Mouse (Mus musculus) liver, postnatal 0 days (tissue): ENCODE results near the gene Irf2bp2. TPM values are rescaled to one million over a fixed set of nuclear protein-coding genes. Genes with fewer than 3 reads are reported as not detected.
A peak's percentile ranks its signal among the peaks of the same experiment; 100 is the strongest.
"Not testable (repeated sequence)": the region's sequence is repeated elsewhere in the genome, so short reads cannot be mapped to it uniquely, and the experiment has no call there.

Source experiments
- ATAC-seq: fragments of 200-750 bp; cut with Nextera tagmentation; 2 replicates; pipeline ENCODE4 v1.8.0; 2017; ENCODE audit warnings: mild to moderate bottlenecking, moderate library complexity
- DNase-seq: peaks from one replicate; pipeline ENCODE4 v3.0.0-alpha.2; 2016
- H3K27ac ChIP-seq: fragments of 300-500 bp; sonication (generic); 2 replicates; pipeline ENCODE4 v1.5.1; 2014; ENCODE audit warnings: antibody characterized with exemption, moderate library complexity, mild to moderate bottlenecking, low read depth
- H3K27me3 ChIP-seq: fragments of 300-500 bp; sonication (generic); 2 replicates; pipeline ENCODE4 v1.6.1; 2014; ENCODE audit warnings: low read length, control low read depth, mixed read lengths; ENCODE audit not compliant: insufficient read depth
- H3K36me3 ChIP-seq: fragments of 300-500 bp; sonication (generic); replicated peaks from 2 replicates; pipeline ENCODE4 v1.6.1; 2014; ENCODE audit warnings: mild to moderate bottlenecking, control low read depth, low read length, moderate library complexity, mixed read lengths; ENCODE audit not compliant: insufficient read depth
- H3K4me1 ChIP-seq: fragments of 300-500 bp; sonication (generic); 2 replicates; pipeline ENCODE4 v1.6.1; 2014; ENCODE audit warnings: antibody characterized with exemption, mild to moderate bottlenecking, control low read depth; ENCODE audit not compliant: insufficient read depth
- H3K4me2 ChIP-seq: fragments of 300-500 bp; sonication (generic); 2 replicates; pipeline ENCODE4 v1.6.1; 2014; ENCODE audit warnings: low read depth, mild to moderate bottlenecking, low read length, moderate library complexity, mixed read lengths
- H3K4me3 ChIP-seq: fragments of 300-500 bp; sonication (generic); 2 replicates; pipeline ENCODE4 v1.5.1; 2014; ENCODE audit warnings: low read depth, low read length
- H3K9ac ChIP-seq: fragments of 300-500 bp; sonication (generic); replicated peaks from 2 replicates; pipeline ENCODE4 v1.6.1; 2014; ENCODE audit warnings: mild to moderate bottlenecking, moderate library complexity
- H3K9me3 ChIP-seq: fragments of 300-500 bp; sonication (generic); 2 replicates; pipeline ENCODE4 v1.6.1; 2016; ENCODE audit warnings: mild to moderate bottlenecking, control low read depth, low read length, mixed read lengths
- CTCF ChIP-seq: sonication (generic); IDR thresholded peaks from 2 replicates; pipeline ENCODE4 v1.5.1; 2016; ENCODE audit warnings: antibody characterized with exemption, low read depth
- EP300 ChIP-seq: IDR thresholded peaks from 2 replicates; pipeline ENCODE4 v1.6.1; 2016; ENCODE audit warnings: antibody characterized with exemption, low read depth, mild to moderate bottlenecking
- WGBS: fragments of 180-500 bp; shearing (Covaris S2); extraction: QIAGEN DNeasy Blood & Tissue Kit; methylation state at CpG from one replicate; pipeline ENCODE4 v1.1.7; 2014; ENCODE audit not compliant: insufficient replicate concordance; 5-methylcytosine and 5-hydroxymethylcytosine counted together
- polyA plus RNA-seq: library from polyadenylated mRNA; unstranded; fragments of >200 nt; fragmentation: Nextera tagmentation; extraction: Ambion mirVana; gene quantifications from 2 replicates; pipeline ENCODE4 v1.2.1, GENCODE M21; 2015

The Irf2bp2 gene
- polyA plus RNA-seq, 1 experiment from 2014 or later: 6.2 TPM

DNA sequence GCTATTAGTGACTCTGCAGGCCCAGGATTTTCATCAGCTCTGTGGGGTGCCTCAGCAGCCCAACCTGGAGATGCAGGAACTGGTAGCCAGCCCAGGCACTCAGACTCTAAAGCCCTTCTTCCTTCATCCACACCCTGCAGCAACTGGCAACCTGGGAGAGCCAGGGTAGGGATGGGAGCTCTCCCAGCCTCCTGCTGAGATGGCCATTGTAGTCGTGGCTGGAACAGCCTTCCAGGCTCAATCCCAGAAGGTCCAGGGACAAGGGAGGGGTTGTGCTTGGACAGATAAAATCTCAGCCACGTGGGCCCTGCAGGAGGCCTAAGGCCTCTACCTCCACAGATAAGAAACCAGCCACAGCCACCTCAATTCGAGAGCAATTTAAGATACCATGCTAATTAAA, 16.9 kb upstream of the Irf2bp2 start:
- no peaks in the 10 kb centered on the region for H3K36me3 ChIP-seq
- peaks cover 29% of the 10 kb centered on the region for H3K4me1 ChIP-seq
- H3K9ac ChIP-seq: no peak overlapping the region
- no peak overlapping the region for H3K4me3 ChIP-seq
- H3K9me3 ChIP-seq: no peaks in the 10 kb centered on the region
- no peaks in the 10 kb centered on the region for H3K27me3 ChIP-seq
- no peak for DNase-seq
- ATAC-seq: no peak
- H3K27ac ChIP-seq: no peak overlapping the region; the same call in 1 of the 2 replicates
- no peak for TF ChIP-seq EP300
- TF ChIP-seq CTCF: no peak
- H3K4me2 ChIP-seq: no peak overlapping the region
- WGBS: 27% methylated on average over 3 of the region's 3 CpGs

DNA sequence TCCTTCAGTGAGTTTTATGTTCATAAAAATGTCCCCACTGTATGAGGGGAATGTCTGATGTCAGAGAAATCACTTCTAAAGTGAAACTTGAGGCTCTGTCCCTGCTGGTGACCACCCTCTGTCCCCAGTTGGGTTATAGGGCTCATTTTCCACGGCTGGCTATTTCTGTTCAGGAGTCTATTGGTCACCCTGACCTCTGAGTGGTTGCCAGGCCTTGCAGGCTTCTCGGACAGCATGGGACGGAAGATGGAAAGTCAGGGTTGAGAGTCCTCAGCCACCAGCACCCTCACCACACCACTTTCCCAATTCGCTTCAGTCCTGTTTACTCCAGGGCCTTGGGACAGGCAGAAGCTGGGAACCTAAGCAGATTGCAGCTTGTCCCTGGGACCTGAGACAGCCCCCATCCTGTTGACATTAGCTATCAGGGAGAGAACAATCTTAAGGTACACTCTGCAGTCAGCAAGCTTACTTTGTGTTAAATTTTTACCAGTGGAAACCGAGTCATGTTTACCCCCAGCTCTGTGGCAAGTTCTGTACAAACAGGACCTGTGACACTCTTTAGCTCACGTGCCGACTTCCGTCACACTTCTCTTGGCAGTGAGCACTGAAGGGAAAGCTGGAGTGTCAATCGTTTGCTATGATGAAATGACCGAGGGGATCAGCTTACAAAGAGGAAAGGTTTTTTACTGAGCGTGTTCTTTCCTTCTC, 15.9 kb upstream of the Irf2bp2 start:
- Histone ChIP-seq H3K27me3 (no peaks in the 10 kb centered on the region), H3K4me2 (no peak overlapping the region), H3K9ac (no peak overlapping the region), H3K4me1 (peaks cover 19% of the 10 kb centered on the region), H3K9me3 (no peaks in the 10 kb centered on the region), H3K4me3 (no peak overlapping the region), H3K27ac (peak overlapping the region; percentile 74), H3K36me3 (no peaks in the 10 kb centered on the region)
- WGBS: 63% methylated on average over 11 of the region's 11 CpGs
- peak; percentile 72 for DNase-seq
- TF ChIP-seq EP300 (peak; percentile 75), CTCF (no peak)
- peak; percentile 45 for ATAC-seq

DNA sequence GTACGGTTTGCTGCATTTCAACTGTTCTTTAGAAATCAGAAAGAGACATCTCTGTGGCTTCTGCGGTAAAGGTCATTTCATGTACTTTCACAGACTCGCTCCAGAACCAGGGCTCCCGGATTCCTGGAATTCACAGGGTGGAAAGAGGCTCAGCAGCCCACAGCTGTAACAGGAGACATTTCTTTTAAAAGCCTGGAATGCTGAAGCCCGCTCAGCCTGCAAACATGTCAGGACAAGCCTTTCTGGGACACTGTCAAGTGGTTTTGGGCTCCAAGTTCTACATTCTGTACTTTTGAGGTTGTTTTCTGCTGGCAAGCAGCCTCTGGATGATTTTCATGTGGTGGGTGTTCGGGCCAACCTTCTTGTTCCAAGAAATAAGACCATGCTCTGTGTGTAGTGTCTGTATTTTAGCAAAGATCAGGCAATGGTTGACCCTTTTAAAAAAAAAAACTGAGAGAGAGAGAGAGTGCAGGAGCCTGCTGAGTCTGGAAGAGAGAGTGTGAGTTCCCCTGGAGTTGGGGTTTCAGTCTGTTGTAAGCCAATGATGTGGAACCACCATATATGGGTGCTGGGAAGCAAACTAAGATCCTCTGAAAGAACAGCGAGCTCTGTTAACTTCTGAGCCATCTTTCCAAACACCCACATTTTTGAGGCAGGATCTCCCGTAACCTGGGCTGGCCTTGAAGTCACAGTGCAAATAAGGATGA, 9.6 kb upstream of the Irf2bp2 start:
- WGBS: 40% methylated on average over 8 of the region's 8 CpGs
- H3K4me2 ChIP-seq: no peak overlapping the region
- no peaks in the 10 kb centered on the region for H3K27me3 ChIP-seq
- H3K27ac ChIP-seq: peak overlapping the region; percentile 66
- peaks cover 27% of the 10 kb centered on the region for H3K4me1 ChIP-seq
- no peak overlapping the region for H3K9ac ChIP-seq
- DNase-seq: no peak
- no peaks in the 10 kb centered on the region for H3K36me3 ChIP-seq
- no peak overlapping the region for H3K4me3 ChIP-seq
- no peak for ATAC-seq
- H3K9me3 ChIP-seq: no peaks in the 10 kb centered on the region
- no peak for TF ChIP-seq CTCF
- TF ChIP-seq EP300: no peak

DNA sequence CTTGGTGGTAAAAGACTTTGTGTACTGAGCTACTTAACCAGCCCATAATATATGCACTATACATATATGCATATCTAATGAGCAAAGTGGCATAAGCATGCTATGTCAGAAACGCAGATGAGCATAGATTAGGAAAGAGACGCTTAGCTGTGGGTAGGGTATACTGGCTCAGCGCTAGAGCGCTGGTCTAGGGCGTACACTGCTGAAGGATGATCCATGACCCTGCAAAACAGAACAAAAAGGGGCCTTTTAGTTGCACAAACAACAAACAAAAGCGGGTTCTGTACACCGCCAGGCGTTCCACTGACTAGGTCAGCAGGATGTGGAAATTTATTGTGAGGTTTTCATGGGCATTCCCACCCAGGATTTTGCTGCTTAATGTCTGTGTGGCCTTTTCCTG, 8.9 kb upstream of the Irf2bp2 start:
- no peak overlapping the region for H3K4me2 ChIP-seq
- H3K27me3 ChIP-seq: no peaks in the 10 kb centered on the region
- peak overlapping the region; percentile 66; the same call in 1 of the 2 replicates for H3K27ac ChIP-seq
- H3K9ac ChIP-seq: no peak overlapping the region
- no peaks in the 10 kb centered on the region for H3K9me3 ChIP-seq
- H3K36me3 ChIP-seq: no peaks in the 10 kb centered on the region
- WGBS: 52% methylated on average over 8 of the region's 8 CpGs
- ATAC-seq (no peak), DNase-seq (no peak)
- H3K4me3 ChIP-seq: no peak overlapping the region
- H3K4me1 ChIP-seq: peaks cover 33% of the 10 kb centered on the region
- TF ChIP-seq CTCF: no peak
- no peak for TF ChIP-seq EP300

DNA sequence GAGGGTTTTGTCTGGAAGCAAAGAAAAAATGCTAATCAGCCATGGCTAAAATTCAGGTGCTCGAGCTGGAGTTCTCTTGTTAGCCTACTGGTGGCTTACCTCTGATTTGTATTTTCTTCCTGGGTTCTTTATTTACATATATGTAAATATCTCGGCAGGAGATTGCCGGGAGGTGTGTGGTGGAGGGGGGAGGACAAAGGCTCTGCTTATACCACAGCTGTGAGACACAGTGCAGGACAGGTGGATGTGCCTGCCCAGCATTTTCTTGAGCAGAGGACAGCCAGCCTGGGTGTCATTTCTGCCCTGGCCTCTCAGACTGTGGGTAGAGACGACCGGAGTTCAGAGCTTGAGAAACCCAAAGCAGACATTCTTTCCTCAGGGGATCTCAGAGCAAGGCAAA, 7.5 kb upstream of the Irf2bp2 start:
- DNase-seq: no peak
- Histone ChIP-seq H3K4me2 (no peak overlapping the region), H3K27ac (peak overlapping the region; percentile 29; the same call in 1 of the 2 replicates), H3K4me3 (no peak overlapping the region), H3K36me3 (no peaks in the 10 kb centered on the region), H3K4me1 (peaks cover 46% of the 10 kb centered on the region), H3K27me3 (no peaks in the 10 kb centered on the region), H3K9me3 (no peaks in the 10 kb centered on the region), H3K9ac (no peak overlapping the region)
- TF ChIP-seq CTCF (no peak), EP300 (no peak)
- 66% methylated on average over 5 of the region's 5 CpGs for WGBS
- ATAC-seq: no peak

DNA sequence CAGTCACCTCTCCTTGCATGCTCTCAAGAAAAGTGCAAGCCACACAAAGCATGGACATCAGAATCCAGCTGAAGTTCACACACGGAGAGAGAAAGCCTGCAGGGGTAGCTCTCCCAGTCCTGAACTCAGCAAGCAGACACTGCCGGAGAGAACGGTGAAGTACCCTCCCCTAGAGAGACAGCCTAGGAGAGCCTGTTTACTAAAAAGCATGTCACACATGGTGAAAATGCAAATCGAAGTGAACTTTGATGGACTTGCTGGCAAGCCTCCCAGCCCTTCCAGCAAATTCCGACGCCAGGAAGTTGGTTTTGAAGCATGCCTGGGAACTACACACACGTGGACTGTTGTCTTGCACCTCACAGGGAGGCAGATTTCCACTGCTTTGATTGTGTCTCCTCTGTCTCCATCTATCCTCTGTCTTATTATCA, 7.0 kb upstream of the Irf2bp2 start:
- H3K27me3 ChIP-seq: no peaks in the 10 kb centered on the region
- H3K4me1 ChIP-seq: peaks cover 49% of the 10 kb centered on the region
- no peak for TF ChIP-seq CTCF

DNA sequence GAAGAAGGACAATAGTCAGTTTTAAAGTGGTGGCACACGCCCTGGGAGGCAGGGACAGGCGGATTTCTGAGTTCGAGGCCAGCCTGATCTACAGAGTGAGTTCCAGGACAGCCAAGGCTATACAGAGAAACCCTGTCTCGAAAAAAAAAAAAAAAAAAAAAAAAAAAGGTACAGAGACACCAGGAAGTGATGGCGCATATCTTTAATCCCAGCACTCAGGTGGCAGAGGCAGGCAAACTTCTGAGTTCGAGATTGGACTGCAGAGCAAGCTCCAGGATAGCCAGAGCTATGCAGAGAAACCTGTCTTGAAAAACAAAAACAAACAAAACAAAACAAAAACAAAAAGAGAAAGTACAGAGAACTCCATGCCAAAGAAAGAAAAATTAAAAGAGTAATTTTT, 6.6 kb upstream of the Irf2bp2 start:
- H3K27ac ChIP-seq, H3K9ac ChIP-seq, H3K27me3 ChIP-seq, DNase-seq, H3K9me3 ChIP-seq, ATAC-seq, H3K4me2 ChIP-seq, H3K36me3 ChIP-seq, H3K4me3 ChIP-seq: not testable (repeated sequence)
- WGBS: 78% methylated on average over 6 of the region's 6 CpGs
- peaks cover 53% of the 10 kb centered on the region for H3K4me1 ChIP-seq

More for the DNA sequence above, 7.0 kb upstream of the Irf2bp2 start:
- no peaks in the 10 kb centered on the region for H3K9me3 ChIP-seq
- H3K9ac ChIP-seq: no peak overlapping the region; the same call in 1 of the 2 replicates
- DNase-seq (peak; percentile 52), ATAC-seq (no peak)
- no peak overlapping the region for H3K4me3 ChIP-seq
- no peaks in the 10 kb centered on the region for H3K36me3 ChIP-seq
- WGBS: 46% methylated on average over 7 of the region's 7 CpGs
- no peak overlapping the region for H3K4me2 ChIP-seq
- peak overlapping the region; percentile 29; the same call in 1 of the 2 replicates for H3K27ac ChIP-seq
